Mouse (Mus musculus) C2C12 (cell line): ENCODE data around the gene Grik4. TPM values are rescaled to one million over a fixed set of nuclear protein-coding genes. Genes with fewer than 3 reads are reported as not detected.

Source experiments
- H3K27me3 ChIP-seq: one replicate; pipeline ENCODE4 v1.6.1; 2011; ENCODE audit not compliant: control insufficient read depth, insufficient read depth, insufficient read length
- H3K36me3 ChIP-seq: one replicate; pipeline ENCODE4 v1.6.1; 2011; ENCODE audit not compliant: control insufficient read depth, insufficient read depth
- H3K4me3 ChIP-seq: one replicate; pipeline ENCODE4 v1.5.1; 2011; ENCODE audit warnings: mild to moderate bottlenecking, control low read depth; ENCODE audit not compliant: poor library complexity, insufficient read depth, severe bottlenecking
- H3K79me2 ChIP-seq: one replicate; pipeline ENCODE4 v1.6.1; 2011; ENCODE audit not compliant: control insufficient read depth, insufficient read depth
- H3K79me3 ChIP-seq: one replicate; pipeline ENCODE4 v1.6.1; 2011; ENCODE audit warnings: low read depth, control low read depth
- H3ac ChIP-seq: one replicate; pipeline ENCODE3; 2011; ENCODE audit warnings: low read depth; ENCODE audit not compliant: control insufficient read depth, insufficient read length
- CEBPB ChIP-seq: IDR thresholded peaks from one replicate; pipeline ENCODE4 v1.6.1; 2011; ENCODE audit warnings: low read depth, mild to moderate bottlenecking, control low read depth, moderate library complexity
- CTCF ChIP-seq: IDR thresholded peaks from one replicate; pipeline ENCODE4 v1.5.1; 2011; ENCODE audit not compliant: control insufficient read depth, insufficient read depth, insufficient read length
- FOSL1 ChIP-seq: IDR thresholded peaks from one replicate; pipeline ENCODE4 v1.8.0; 2011; ENCODE audit warnings: mild to moderate bottlenecking, low read length; ENCODE audit not compliant: poor library complexity, insufficient read depth, severe bottlenecking
- MAX ChIP-seq: IDR thresholded peaks from one replicate; pipeline ENCODE4 v1.6.1; 2011; ENCODE audit warnings: mild to moderate bottlenecking, control low read depth
- MYOD1 ChIP-seq: IDR thresholded peaks from one replicate; pipeline ENCODE4 v1.6.1; 2011; ENCODE audit warnings: low read depth; ENCODE audit not compliant: control insufficient read depth, insufficient read length
- MYOG ChIP-seq: IDR thresholded peaks from one replicate; pipeline ENCODE4 v1.6.1; 2011; ENCODE audit not compliant: control insufficient read depth, insufficient read length; ENCODE audit errors: extremely low read depth
- USF1 ChIP-seq: IDR thresholded peaks from one replicate; pipeline ENCODE4 v1.6.1; 2011; ENCODE audit warnings: low read depth, mild to moderate bottlenecking, control low read depth, moderate library complexity
- polyA plus RNA-seq: library from polyadenylated mRNA; unstranded; fragments of >200 nt; fragmentation: generic; extraction: Trizol; gene quantifications from one replicate; pipeline ENCODE4 v1.2.1, GENCODE M21; 2012; ENCODE audit warnings: missing spikeins

Grik4 gene
- polyA plus RNA-seq, 1 experiment = not detected

DNA sequence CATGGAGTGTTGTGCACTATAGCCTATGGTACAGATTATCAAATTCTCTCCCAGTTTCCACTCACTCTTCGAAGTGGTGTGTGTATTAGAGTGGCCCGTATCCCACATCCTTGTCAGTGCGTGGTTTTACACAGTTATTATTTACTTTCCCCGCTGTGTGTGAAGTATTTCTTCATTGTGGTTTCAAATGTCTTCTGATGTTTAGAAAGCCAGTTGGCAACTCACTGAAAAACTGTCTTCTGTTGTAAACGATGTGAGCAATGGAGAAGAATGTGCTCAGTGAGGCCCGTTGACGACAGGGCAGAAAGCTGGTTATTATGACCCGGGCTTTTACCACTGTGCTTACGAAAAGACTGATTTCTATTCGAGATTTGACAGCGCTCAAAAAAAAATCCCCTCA is 439.7 kb downstream of the Grik4 start:
- H3K4me3 ChIP-seq = no peak overlapping the region
- H3K79me3 ChIP-seq = no peaks in the 10 kb centered on the region
- H3K79me2 ChIP-seq = no peaks in the 10 kb centered on the region
- TF ChIP-seq USF1 = no peak
- no peak for TF ChIP-seq FOSL1
- no peak for TF ChIP-seq CEBPB
- no peak for TF ChIP-seq MYOD1
- TF ChIP-seq CTCF = no peak
- TF ChIP-seq MAX = no peak
- no peak for TF ChIP-seq MYOG
- no peaks in the 10 kb centered on the region for H3K27me3 ChIP-seq
- H3K36me3 ChIP-seq = no peaks in the 10 kb centered on the region
- no peak overlapping the region for H3ac ChIP-seq

DNA sequence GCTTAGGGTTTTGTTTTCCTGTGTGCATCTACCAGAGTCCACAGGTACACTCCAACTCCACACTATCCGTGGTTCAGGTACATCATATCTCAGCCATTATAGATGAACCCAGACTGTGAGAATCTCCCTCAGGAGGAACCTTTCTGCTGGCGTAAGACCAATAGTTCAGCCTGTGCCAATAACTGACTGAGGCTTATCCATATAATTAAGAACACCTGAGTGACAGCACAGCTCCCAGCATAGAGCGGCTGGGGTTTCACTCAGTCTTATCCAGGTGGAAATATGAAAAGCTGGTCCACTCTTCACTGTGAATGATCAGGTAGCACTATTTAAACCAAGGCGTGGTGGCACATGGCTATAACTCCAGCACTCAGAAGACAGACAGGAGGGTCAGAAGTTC is 440.6 kb downstream of the Grik4 start:
- Histone ChIP-seq H3K36me3 (no peaks in the 10 kb centered on the region), H3K4me3 (no peak overlapping the region), H3K79me3 (no peaks in the 10 kb centered on the region), H3K27me3 (no peaks in the 10 kb centered on the region), H3ac (no peak overlapping the region), H3K79me2 (no peaks in the 10 kb centered on the region)
- TF ChIP-seq MYOD1 = no peak
- no peak for TF ChIP-seq MYOG
- no peak for TF ChIP-seq CTCF
- TF ChIP-seq USF1 = no peak
- TF ChIP-seq FOSL1 = no peak
- no peak for TF ChIP-seq MAX
- no peak for TF ChIP-seq CEBPB

DNA sequence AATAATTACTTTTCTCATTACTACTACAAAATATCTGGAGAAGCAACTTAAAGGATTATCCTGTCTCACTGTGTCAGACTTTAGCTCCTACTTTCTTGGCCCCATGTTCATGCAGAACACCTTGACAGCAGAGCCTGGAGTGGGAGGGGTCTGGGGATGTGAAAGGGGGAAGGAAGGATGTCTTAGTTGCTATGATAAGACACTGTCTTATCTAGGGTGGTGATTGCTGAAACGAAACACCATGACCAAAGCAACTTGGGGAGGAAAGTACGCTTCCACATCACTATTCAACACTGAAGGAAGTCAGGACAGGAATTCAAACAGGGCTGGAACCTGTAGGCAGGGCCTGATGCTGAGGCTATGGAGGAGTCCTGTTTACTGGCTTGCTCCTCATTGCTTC is 448.0 kb downstream of the Grik4 start:
- no peaks in the 10 kb centered on the region for H3K79me2 ChIP-seq
- H3K4me3 ChIP-seq = no peak overlapping the region
- no peaks in the 10 kb centered on the region for H3K36me3 ChIP-seq
- no peaks in the 10 kb centered on the region for H3K79me3 ChIP-seq
- no peak for TF ChIP-seq CEBPB
- TF ChIP-seq MAX = no peak
- H3ac ChIP-seq = no peak overlapping the region
- H3K27me3 ChIP-seq = peaks cover 5% of the 10 kb centered on the region

DNA sequence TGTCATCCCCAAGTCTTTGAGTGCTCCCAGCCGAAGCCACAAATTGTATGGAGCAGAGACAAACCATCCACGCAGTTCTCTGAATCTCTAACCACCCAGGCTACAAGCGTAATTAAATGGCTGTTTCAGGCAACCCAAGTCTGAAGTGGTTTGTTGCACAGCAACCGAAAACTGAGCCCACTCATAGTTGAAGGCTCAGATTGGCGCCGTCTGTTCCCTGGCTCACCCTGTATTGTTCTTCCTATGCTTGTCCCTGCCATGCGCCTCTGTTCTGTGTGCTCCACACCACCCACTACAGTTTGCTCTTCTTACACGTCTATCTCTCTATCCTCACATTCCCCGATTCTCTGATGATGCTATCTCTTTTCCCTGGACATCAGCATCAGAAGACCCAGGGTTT is 452.5 kb downstream of the Grik4 start:
- Histone ChIP-seq H3K36me3 (no peaks in the 10 kb centered on the region), H3K79me3 (no peaks in the 10 kb centered on the region), H3K79me2 (no peaks in the 10 kb centered on the region), H3K27me3 (peaks cover 7% of the 10 kb centered on the region), H3K4me3 (no peak overlapping the region), H3ac (no peak overlapping the region)
- no peak for TF ChIP-seq USF1
- no peak for TF ChIP-seq CEBPB
- no peak for TF ChIP-seq FOSL1
- TF ChIP-seq MYOG = no peak
- TF ChIP-seq CTCF = no peak
- no peak for TF ChIP-seq MYOD1
- TF ChIP-seq MAX = no peak

DNA sequence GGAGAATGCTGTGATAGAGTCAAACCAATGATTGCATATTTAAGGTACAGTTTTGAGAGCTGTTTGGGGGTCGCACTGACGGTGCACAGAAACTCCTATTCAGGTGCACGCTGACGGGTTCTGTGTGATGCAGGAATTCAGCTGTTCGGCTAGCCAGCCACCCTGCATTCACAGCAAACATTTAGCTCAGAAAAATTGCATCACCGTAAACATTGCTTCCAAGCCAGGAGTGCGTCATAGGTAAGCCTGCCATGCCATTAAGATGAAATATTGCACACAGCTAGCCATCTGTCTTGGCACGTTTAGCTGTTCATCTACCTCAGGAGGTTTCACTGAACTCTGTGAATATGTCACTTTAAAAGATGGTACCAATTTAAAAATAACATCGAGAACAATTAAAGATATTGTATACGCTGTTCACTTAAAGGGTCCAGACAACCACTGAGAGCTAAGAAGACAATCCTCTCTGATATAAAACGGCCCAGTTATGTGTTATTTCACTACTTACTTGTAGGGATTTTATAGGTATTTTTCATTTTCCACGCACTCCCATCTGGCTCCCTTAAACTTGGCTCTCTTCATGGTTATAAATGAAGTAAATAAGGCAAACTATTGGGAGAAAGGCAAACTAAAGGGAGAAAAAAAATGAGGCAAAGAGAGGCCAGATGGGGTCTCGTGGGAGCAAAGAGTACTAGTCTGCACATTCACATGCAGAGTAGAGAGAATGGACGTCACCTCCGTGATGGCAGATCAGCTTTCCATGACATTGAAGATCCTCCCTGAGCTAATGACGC is 453.5 kb downstream of the Grik4 start:
- Histone ChIP-seq H3K79me3 (no peaks in the 10 kb centered on the region), H3K27me3 (peaks cover 7% of the 10 kb centered on the region), H3K79me2 (no peaks in the 10 kb centered on the region), H3K36me3 (no peaks in the 10 kb centered on the region), H3ac (no peak overlapping the region), H3K4me3 (no peak overlapping the region)
- no peak for TF ChIP-seq MYOD1
- TF ChIP-seq CEBPB = no peak
- no peak for TF ChIP-seq FOSL1
- TF ChIP-seq MYOG = no peak
- no peak for TF ChIP-seq MAX
- no peak for TF ChIP-seq USF1

DNA sequence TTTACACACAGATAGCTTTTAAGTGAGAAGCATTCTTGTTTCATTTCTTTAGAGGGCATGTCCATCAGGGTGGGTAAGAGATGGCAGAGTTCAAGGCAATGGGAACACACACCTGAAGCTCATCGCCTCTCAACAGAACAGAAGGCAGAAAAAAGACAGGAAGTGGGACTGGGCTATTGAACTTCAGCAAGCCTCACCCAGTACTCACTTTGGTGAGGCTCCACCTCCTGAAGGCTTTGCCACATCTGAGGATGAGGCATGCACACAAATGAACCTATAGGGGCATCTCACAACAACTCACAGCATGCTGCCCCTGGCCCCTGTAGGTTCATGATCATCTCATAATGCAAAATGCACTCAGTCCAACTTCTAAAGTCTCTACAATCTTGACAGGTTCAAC is 456.2 kb downstream of the Grik4 start:
- no peaks in the 10 kb centered on the region for H3K79me3 ChIP-seq
- no peak overlapping the region for H3K4me3 ChIP-seq
- TF ChIP-seq FOSL1 = no peak
- TF ChIP-seq USF1 = no peak
- TF ChIP-seq CTCF = no peak
- TF ChIP-seq MAX = no peak
- no peak for TF ChIP-seq CEBPB
- no peak for TF ChIP-seq MYOG
- TF ChIP-seq MYOD1 = no peak
- H3K79me2 ChIP-seq = no peaks in the 10 kb centered on the region
- H3K36me3 ChIP-seq = no peaks in the 10 kb centered on the region
- H3K27me3 ChIP-seq = peaks cover 7% of the 10 kb centered on the region
- no peak overlapping the region for H3ac ChIP-seq
